Mouse (Mus musculus) cerebellum, adult (tissue): Measurements from ENCODE around the gene Ttll7.

ENCODE experiments used
- ATAC-seq: cut with Nextera tagmentation; 2 replicates; pipeline ENCODE4 v1.9.2; 2017; ENCODE audit warnings: mild to moderate bottlenecking, moderate library complexity, mixed read lengths; ENCODE audit not compliant: insufficient number of reproducible peaks, low FRiP score, low TSS enrichment

Ttll7 gene

DNA sequence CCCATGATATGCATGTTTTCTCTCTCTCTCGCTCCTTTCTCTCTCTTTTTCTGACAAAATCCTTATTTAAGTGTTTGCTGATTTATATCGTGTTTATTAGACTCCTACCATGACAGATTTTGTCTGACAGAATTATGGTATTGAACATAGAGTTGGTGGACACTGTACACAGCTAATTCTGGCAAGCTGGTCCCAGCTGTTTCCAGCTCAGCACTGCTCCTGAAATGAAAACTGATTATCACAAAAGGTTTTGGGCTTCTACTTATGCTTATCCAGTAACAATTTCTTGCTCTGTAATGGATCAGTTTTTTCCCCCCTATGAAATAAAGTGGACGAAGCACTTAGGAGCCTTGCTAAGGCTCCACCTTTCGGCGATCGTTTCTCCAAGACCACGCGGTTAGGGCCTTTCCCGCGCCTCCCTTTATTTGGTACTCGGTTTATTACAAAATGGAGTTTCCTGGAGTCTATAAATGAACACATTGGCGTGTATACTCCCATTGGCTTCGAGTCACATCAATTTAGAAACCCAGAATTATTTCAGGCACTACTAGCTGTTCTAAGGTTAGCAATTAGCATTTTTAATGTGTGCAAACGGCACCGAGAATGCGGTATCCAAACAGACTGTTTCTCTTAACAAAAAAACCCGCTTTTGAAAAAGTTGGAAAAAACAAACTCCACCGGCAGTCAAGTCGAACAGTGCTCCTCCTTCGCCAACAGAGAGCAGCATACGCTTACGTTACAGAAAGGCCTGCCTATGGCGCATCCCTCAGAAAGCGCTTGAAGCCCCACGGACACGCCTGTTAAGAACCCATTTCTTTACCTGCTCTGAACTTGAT lies 141.9 kb downstream of the Ttll7 start:
- ATAC-seq, result peak; percentile 66; the same call in 1 of the 2 replicates

GRCm38 (mm10) chr3:146994670-146995415 lies 142.7 kb downstream of the Ttll7 start:
- ATAC-seq, result no peak

- ATAC-seq, result no peak
Measured at GRCm38 (mm10) chr3:146999148-146999547, 147.0 kb downstream of the Ttll7 start.

- no peak for ATAC-seq
Measured at GRCm38 (mm10) chr3:147000963-147001362, 148.8 kb downstream of the Ttll7 start.

DNA sequence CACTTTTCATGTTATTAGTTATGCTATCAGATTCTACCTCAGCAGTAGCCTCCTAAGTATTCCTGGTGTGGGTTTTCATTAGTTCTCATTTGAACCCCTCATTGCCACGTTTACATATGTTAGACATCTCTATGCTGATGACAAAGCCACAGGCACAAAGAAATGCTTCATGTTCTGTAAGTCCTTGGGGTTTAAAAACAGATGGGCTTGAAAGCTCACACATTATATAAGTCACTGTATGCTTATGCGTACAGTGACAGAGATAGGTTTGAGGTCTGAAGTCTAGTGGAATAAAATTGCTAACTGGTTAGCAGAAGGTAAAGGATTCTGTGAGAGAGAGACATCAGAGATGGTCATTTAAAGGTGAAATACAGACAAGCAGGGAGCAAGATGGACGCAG lies 149.4 kb downstream of the Ttll7 start:
- no peak for ATAC-seq

DNA sequence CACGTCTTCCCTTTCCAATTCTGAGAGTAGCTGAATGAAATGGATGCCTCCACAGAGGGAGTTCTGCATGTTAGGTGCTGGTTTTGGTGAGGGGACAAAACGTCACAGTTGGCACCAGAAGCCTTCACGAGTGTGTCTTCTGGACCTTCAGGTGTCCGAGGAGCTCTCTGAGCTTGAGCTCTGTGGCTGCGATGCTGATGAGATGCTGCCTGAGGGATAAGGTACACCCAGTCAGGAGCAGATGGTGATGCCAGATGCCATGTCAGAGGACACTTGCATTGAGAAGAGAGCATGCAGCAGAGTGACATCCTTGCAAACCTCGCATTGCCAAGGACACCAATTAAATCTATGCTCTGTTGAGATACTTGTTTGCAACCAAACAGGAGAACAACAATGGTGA lies 164.3 kb downstream of the Ttll7 start:
- peak; percentile 50 for ATAC-seq

DNA sequence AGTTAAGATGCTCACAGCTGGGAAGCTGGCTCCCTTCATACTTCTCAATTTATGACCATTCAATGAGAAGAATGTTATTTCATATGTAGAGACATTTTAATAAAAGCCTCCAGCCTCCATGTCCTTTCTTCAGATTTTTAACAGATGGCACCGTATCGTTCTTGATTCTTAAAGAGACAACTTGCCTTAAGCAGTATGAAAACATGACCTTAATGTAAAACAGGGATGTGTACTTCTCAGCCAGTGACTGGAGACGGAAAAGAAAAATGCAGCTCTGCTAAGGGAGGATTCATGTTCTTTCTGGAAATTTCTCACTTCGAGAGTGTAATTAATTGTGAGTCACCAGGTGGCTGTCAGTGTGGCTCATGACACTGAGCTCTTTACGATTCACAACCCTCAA lies 167.3 kb downstream of the Ttll7 start:
- ATAC-seq, result no peak

- ATAC-seq, result no peak
Measured at GRCm38 (mm10) chr3:147026248-147026647, 174.1 kb downstream of the Ttll7 start.

DNA sequence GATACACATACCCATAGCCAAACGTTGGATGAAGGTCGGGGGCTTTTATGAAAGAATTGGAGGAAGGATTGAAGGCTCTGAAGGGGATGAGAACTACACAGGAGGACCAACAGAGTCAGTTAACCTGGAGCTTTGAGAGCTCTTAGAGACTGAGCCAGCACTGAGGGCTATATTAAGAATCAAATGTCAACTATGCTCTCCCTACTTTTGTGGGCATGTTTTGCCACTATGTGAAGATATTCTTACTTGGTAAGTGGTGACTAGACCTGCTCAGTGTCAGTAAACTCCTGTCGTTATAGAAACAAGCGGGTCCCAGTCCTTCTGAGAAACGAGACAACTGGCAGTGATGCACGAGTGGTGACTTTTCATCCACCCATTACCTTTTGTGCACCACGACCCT lies 176.2 kb downstream of the Ttll7 start:
- no peak for ATAC-seq

DNA sequence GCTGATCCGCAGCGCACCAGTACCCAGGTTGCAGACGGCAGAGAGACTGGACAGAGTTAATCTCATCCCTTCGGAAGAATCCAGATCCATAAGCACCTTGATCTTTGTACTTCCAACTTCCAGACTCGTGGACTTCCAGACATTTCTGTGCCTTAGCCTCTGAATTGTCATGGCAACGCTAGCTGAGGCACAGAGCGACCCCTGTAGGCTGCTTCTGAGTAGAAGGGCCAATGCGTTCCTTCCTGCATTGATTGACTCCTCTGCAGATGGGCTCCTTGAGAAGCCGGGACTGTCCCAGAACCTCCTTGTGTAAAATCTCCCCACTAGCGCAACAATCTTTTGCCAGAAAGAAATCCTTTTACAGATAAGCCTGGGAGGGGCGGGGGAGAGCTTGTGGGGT lies 177.6 kb downstream of the Ttll7 start:
- ATAC-seq, result no peak

- ATAC-seq, result no peak
Measured at GRCm38 (mm10) chr3:147030266-147030880, 178.2 kb downstream of the Ttll7 start.
